Mouse (Mus musculus): ENCODE measurements around the gene Cfap299. TPM values are rescaled to one million over a fixed set of nuclear protein-coding genes. Genes with fewer than 3 reads are reported as not detected.
"Not testable (repeated sequence)": the region's sequence is repeated elsewhere in the genome, so short reads cannot be mapped to it uniquely, and the experiment has no call there.

Cfap299 gene
- polyA plus RNA-seq, 1 experiment = not detected

GRCm38 (mm10) chr5:98305673-98306072 lies 23.4 kb upstream of the Cfap299 start:
- WGBS = 72% methylated on average over 4 of the region's 4 CpGs

GRCm38 (mm10) chr5:98306528-98306927 lies 22.6 kb upstream of the Cfap299 start:
- WGBS = 76% methylated on average over 9 of the region's 9 CpGs
- Histone ChIP-seq H3K4me3 (replicated peaks; ENCODE audit: control insufficient read depth, low read depth, low read length) (no peak overlapping the region), H3K4me1 (ENCODE audit: control insufficient read depth, insufficient read depth, low read length) (no peaks in the 10 kb centered on the region), H3K27ac (ENCODE audit: control insufficient read depth, insufficient read depth, low read depth, low read length, poor library complexity) (no peak overlapping the region)
- TF ChIP-seq POLR2A (IDR thresholded peaks at IDR 0.05; ENCODE audit: borderline replicate concordance, control insufficient read depth, low read depth, low read length) = no peak
- TF ChIP-seq CTCF (IDR thresholded peaks at IDR 0.05; ENCODE audit: control insufficient read depth, insufficient read depth, low read length) = no peak

More at GRCm38 (mm10) chr5:98305673-98306072, 23.4 kb upstream of the Cfap299 start:
- no peak overlapping the region for H3K27ac ChIP-seq (ENCODE audit: control insufficient read depth, insufficient read depth, low read depth, low read length, poor library complexity)
- no peak overlapping the region for H3K4me3 ChIP-seq (replicated peaks; ENCODE audit: control insufficient read depth, low read depth, low read length)
- H3K4me1 ChIP-seq (ENCODE audit: control insufficient read depth, insufficient read depth, low read length) = no peaks in the 10 kb centered on the region
- TF ChIP-seq POLR2A (IDR thresholded peaks at IDR 0.05; ENCODE audit: borderline replicate concordance, control insufficient read depth, low read depth, low read length) (no peak), CTCF (IDR thresholded peaks at IDR 0.05; ENCODE audit: control insufficient read depth, insufficient read depth, low read length) (no peak)

GRCm38 (mm10) chr5:98326625-98327024 lies 2.5 kb upstream of the Cfap299 start:
- WGBS = 69% methylated on average over 2 of the region's 2 CpGs
- Histone ChIP-seq H3K4me1 (ENCODE audit: control insufficient read depth, insufficient read depth, low read length) (no peaks in the 10 kb centered on the region), H3K27ac (ENCODE audit: control insufficient read depth, insufficient read depth, low read depth, low read length, poor library complexity) (no peak overlapping the region), H3K4me3 (replicated peaks; ENCODE audit: control insufficient read depth, low read depth, low read length) (no peak overlapping the region)
- TF ChIP-seq POLR2A (IDR thresholded peaks at IDR 0.05; ENCODE audit: borderline replicate concordance, control insufficient read depth, low read depth, low read length) (no peak), CTCF (IDR thresholded peaks at IDR 0.05; ENCODE audit: control insufficient read depth, insufficient read depth, low read length) (no peak)

- not testable (repeated sequence) for H3K4me3 ChIP-seq (replicated peaks; ENCODE audit: control insufficient read depth, low read depth, low read length); H3K4me1 ChIP-seq (ENCODE audit: control insufficient read depth, insufficient read depth, low read length); H3K27ac ChIP-seq (ENCODE audit: control insufficient read depth, insufficient read depth, low read depth, low read length, poor library complexity)
- WGBS = 78% methylated on average over 16 of the region's 16 CpGs
Measured at GRCm38 (mm10) chr5:98343751-98344150, 14.6 kb downstream of the Cfap299 start.

- Histone ChIP-seq H3K4me1 (ENCODE audit: control insufficient read depth, insufficient read depth, low read length) (no peaks in the 10 kb centered on the region), H3K4me3 (replicated peaks; ENCODE audit: control insufficient read depth, low read depth, low read length) (no peak overlapping the region), H3K27ac (ENCODE audit: control insufficient read depth, insufficient read depth, low read depth, low read length, poor library complexity) (no peak overlapping the region)
- no peak for TF ChIP-seq CTCF (IDR thresholded peaks at IDR 0.05; ENCODE audit: control insufficient read depth, insufficient read depth, low read length)
- no peak for TF ChIP-seq POLR2A (IDR thresholded peaks at IDR 0.05; ENCODE audit: borderline replicate concordance, control insufficient read depth, low read depth, low read length)
- WGBS = 69% methylated on average over 2 of the region's 2 CpGs
Measured at GRCm38 (mm10) chr5:98344581-98344980, 15.5 kb downstream of the Cfap299 start.

- 67% methylated on average over 7 of the region's 7 CpGs for WGBS
- Histone ChIP-seq H3K4me1 (ENCODE audit: control insufficient read depth, insufficient read depth, low read length) (no peaks in the 10 kb centered on the region), H3K27ac (ENCODE audit: control insufficient read depth, insufficient read depth, low read depth, low read length, poor library complexity) (no peak overlapping the region), H3K4me3 (replicated peaks; ENCODE audit: control insufficient read depth, low read depth, low read length) (no peak overlapping the region)
- TF ChIP-seq CTCF (IDR thresholded peaks at IDR 0.05; ENCODE audit: control insufficient read depth, insufficient read depth, low read length) (no peak), POLR2A (IDR thresholded peaks at IDR 0.05; ENCODE audit: borderline replicate concordance, control insufficient read depth, low read depth, low read length) (no peak)
Measured at GRCm38 (mm10) chr5:98346067-98346466, 17.0 kb downstream of the Cfap299 start.

- TF ChIP-seq POLR2A (IDR thresholded peaks at IDR 0.05; ENCODE audit: borderline replicate concordance, control insufficient read depth, low read depth, low read length) = no peak
- TF ChIP-seq CTCF (IDR thresholded peaks at IDR 0.05; ENCODE audit: control insufficient read depth, insufficient read depth, low read length) = peak; percentile 78
- 12% methylated on average over 8 of the region's 8 CpGs for WGBS
Measured at GRCm38 (mm10) chr5:98348605-98349004, 19.5 kb downstream of the Cfap299 start.

GRCm38 (mm10) chr5:98359912-98360311 lies 30.8 kb downstream of the Cfap299 start:
- Histone ChIP-seq H3K4me1 (ENCODE audit: control insufficient read depth, insufficient read depth, low read length) (no peaks in the 10 kb centered on the region), H3K27ac (ENCODE audit: control insufficient read depth, insufficient read depth, low read depth, low read length, poor library complexity) (no peak overlapping the region), H3K4me3 (replicated peaks; ENCODE audit: control insufficient read depth, low read depth, low read length) (no peak overlapping the region)
- TF ChIP-seq CTCF (IDR thresholded peaks at IDR 0.05; ENCODE audit: control insufficient read depth, insufficient read depth, low read length) = no peak
- no peak for TF ChIP-seq POLR2A (IDR thresholded peaks at IDR 0.05; ENCODE audit: borderline replicate concordance, control insufficient read depth, low read depth, low read length)
- WGBS = 79% methylated on average over 7 of the region's 7 CpGs

More at GRCm38 (mm10) chr5:98348605-98349004, 19.5 kb downstream of the Cfap299 start:
- no peak overlapping the region for H3K4me3 ChIP-seq (replicated peaks; ENCODE audit: control insufficient read depth, low read depth, low read length)
- H3K27ac ChIP-seq (ENCODE audit: control insufficient read depth, insufficient read depth, low read depth, low read length, poor library complexity) = no peak overlapping the region
- H3K4me1 ChIP-seq (ENCODE audit: control insufficient read depth, insufficient read depth, low read length) = no peaks in the 10 kb centered on the region

GRCm38 (mm10) chr5:98360792-98361419 lies 31.8 kb downstream of the Cfap299 start:
- H3K4me3 ChIP-seq (replicated peaks; ENCODE audit: control insufficient read depth, low read depth, low read length) = no peak overlapping the region
- WGBS = 79% methylated on average over 5 of the region's 5 CpGs
- H3K27ac ChIP-seq (ENCODE audit: control insufficient read depth, insufficient read depth, low read depth, low read length, poor library complexity) = no peak overlapping the region
- TF ChIP-seq POLR2A (IDR thresholded peaks at IDR 0.05; ENCODE audit: borderline replicate concordance, control insufficient read depth, low read depth, low read length) (no peak), CTCF (IDR thresholded peaks at IDR 0.05; ENCODE audit: control insufficient read depth, insufficient read depth, low read length) (no peak)
- H3K4me1 ChIP-seq (ENCODE audit: control insufficient read depth, insufficient read depth, low read length) = no peaks in the 10 kb centered on the region
